Mouse (Mus musculus): ENCODE results near the gene Zfp846. TPM values are rescaled to one million over a fixed set of nuclear protein-coding genes. Genes with fewer than 3 reads are reported as not detected.

The Zfp846 gene
- 23.8 and 24.8 TPM in 2 replicates for polyA plus RNA-seq (2014; fragmentation: Nextera tagmentation; extraction: Ambion mirVana)

DNA sequence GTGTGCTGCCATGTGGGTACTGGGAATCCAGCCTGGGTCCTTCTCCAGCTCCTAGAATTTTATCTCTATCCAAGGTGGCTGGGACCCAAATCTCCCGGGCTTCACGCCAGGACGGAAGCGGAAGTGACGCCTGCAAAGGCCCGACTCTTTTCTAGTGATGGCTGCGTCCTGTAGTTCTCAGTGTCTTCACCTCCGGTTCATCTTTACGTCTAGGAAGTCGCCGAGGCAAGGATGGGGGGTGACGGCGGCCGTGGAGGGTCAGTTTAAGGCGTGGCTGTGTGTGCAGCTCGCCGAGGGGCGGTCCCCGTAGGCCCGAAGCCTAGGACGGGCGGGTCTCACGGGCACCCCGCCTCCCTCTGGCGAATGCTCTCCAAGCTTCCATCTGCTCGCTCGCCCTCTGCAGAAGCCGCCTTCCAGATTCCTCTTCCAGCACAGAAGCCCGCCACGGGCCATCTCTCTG, at the start of gene Zfp846:
Gene Zfp846 (plus strand): TSS at position 117 of the 460 bp plus-strand sequence.
- Histone ChIP-seq H3K9me3 (ENCODE audit: control insufficient read depth, low read length) (no peaks in the 10 kb centered on the region), H3K4me3 (ENCODE audit: low read depth, low read length) (peak within 1 kb of the TSS; percentile 58), H3K4me2 (peak within 1 kb of the TSS; percentile 57), H3K9ac (ENCODE audit: low read length) (peak within 1 kb of the TSS; percentile 73), H3K27me3 (ENCODE audit: control insufficient read depth, insufficient read depth, low read length) (peaks cover 5% of the 10 kb centered on the region; the same call in 1 of the 2 replicates), H3K27ac (ENCODE audit: low read depth, low read length) (peak within 1 kb of the TSS; percentile 80), H3K4me1 (ENCODE audit: control insufficient read depth, insufficient read depth, low read length) (no peaks in the 10 kb centered on the region), H3K36me3 (ENCODE audit: control insufficient read depth, insufficient read depth, low read length) (no peaks in the 10 kb centered on the region)
- ATAC-seq (ENCODE audit: low FRiP score): peak; percentile 98
- peak; percentile 99 for DNase-seq (ENCODE audit: low spot score, missing footprints)
- under 1% methylated on average over 30 of the region's 30 CpGs for WGBS

DNA sequence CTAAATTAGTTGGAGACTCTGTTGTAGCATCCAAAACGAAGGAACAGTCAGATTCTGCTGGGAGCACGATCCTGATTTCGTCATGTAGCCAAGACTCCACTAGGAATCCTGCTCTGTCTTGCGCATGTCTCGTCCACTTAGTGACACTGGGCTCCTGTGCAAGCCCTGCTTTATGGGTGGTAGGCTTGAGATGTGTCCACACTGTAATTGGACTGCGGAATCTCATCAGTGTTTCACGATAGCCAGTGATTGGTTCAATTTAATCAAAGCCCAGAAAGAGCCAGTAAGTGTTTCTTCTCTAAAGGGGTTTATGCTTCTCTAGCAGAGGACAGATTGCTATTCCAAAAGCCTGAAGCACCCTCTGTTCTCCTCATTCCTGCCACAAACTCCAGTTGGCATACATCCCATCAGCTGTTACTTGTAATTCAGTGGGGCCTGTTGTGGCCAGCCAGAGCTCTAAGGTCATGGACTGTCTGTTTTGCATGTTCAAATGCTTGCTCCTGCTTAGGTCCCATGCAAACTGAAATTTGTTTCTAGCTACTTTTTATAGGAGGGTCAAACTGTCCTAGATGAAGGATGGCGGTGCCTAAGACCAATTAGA, 46.7 kb upstream of the Zfp846 start:
- no peak for ATAC-seq (ENCODE audit: low FRiP score)

DNA sequence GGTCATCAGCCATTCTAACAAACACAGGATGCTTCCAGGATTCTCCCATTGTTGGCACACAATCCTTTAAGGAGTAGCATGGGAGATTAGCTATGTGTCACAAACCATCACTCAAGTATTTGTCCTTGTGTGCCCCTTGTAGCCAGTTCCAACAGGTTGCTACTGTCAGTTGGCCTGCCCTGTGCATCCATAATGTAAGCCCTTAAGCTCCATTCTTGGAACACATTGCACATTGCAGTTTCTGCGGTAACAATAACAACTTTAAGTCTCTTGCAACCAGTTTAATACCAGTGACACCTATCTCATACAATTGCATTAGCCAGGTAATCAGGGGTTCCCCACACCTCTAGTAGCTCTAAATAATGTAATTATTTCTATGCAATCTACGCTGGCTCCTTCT, 44.5 kb upstream of the Zfp846 start:
- no peak overlapping the region for H3K4me2 ChIP-seq
- H3K4me3 ChIP-seq (ENCODE audit: low read depth, low read length): no peak overlapping the region
- no peaks in the 10 kb centered on the region for H3K4me1 ChIP-seq (ENCODE audit: control insufficient read depth, insufficient read depth, low read length)
- H3K9me3 ChIP-seq (ENCODE audit: control insufficient read depth, low read length): no peaks in the 10 kb centered on the region
- no peak overlapping the region for H3K9ac ChIP-seq (ENCODE audit: low read length)
- H3K27me3 ChIP-seq (ENCODE audit: control insufficient read depth, insufficient read depth, low read length): no peaks in the 10 kb centered on the region
- WGBS: 79% methylated on average over 2 of the region's 2 CpGs
- H3K36me3 ChIP-seq (ENCODE audit: control insufficient read depth, insufficient read depth, low read length): no peaks in the 10 kb centered on the region
- H3K27ac ChIP-seq (ENCODE audit: low read depth, low read length): no peak overlapping the region
- ATAC-seq (ENCODE audit: low FRiP score): no peak
- no peak for DNase-seq (ENCODE audit: low spot score, missing footprints)

More for the DNA sequence above, 46.7 kb upstream of the Zfp846 start:
- Histone ChIP-seq H3K4me2 (no peak overlapping the region), H3K27me3 (ENCODE audit: control insufficient read depth, insufficient read depth, low read length) (no peaks in the 10 kb centered on the region), H3K9me3 (ENCODE audit: control insufficient read depth, low read length) (no peaks in the 10 kb centered on the region), H3K36me3 (ENCODE audit: control insufficient read depth, insufficient read depth, low read length) (no peaks in the 10 kb centered on the region), H3K9ac (ENCODE audit: low read length) (no peak overlapping the region), H3K4me3 (ENCODE audit: low read depth, low read length) (no peak overlapping the region), H3K4me1 (ENCODE audit: control insufficient read depth, insufficient read depth, low read length) (no peaks in the 10 kb centered on the region), H3K27ac (ENCODE audit: low read depth, low read length) (no peak overlapping the region)
- DNase-seq (ENCODE audit: low spot score, missing footprints): peak; percentile 23
- WGBS: 83% methylated on average over 8 of the region's 8 CpGs

DNA sequence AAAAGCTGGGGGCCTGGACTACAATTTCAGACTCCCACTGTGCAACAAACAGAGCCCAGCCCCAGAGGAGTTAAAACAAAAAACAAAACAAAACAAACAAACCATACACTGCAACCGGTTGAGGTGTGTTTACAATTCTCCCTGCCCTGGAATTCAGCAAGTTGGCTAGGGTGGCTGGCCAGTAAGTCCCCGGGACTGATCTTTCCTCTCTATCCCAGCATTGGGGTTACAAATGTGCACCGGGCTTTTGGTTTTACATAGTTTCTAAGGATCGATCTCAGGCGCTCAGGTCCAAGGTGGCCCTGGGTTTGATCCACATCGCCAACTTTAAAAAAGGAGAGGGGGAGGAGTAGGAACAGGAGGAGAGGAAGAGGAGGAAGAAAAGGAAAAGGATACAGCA, 37.6 kb upstream of the Zfp846 start:
- no peak overlapping the region for H3K4me2 ChIP-seq
- no peaks in the 10 kb centered on the region for H3K9me3 ChIP-seq (ENCODE audit: control insufficient read depth, low read length)
- WGBS: 29% methylated on average over 6 of the region's 6 CpGs
- no peak overlapping the region for H3K27ac ChIP-seq (ENCODE audit: low read depth, low read length)
- H3K36me3 ChIP-seq (ENCODE audit: control insufficient read depth, insufficient read depth, low read length): no peaks in the 10 kb centered on the region
- H3K4me1 ChIP-seq (ENCODE audit: control insufficient read depth, insufficient read depth, low read length): no peaks in the 10 kb centered on the region; the same call in 1 of the 2 replicates
- peak overlapping the region; percentile 6; the same call in 1 of the 2 replicates for H3K9ac ChIP-seq (ENCODE audit: low read length)
- no peaks in the 10 kb centered on the region for H3K27me3 ChIP-seq (ENCODE audit: control insufficient read depth, insufficient read depth, low read length)
- no peak overlapping the region for H3K4me3 ChIP-seq (ENCODE audit: low read depth, low read length)
- peak; percentile 86 for DNase-seq (ENCODE audit: low spot score, missing footprints)
- no peak for ATAC-seq (ENCODE audit: low FRiP score)

DNA sequence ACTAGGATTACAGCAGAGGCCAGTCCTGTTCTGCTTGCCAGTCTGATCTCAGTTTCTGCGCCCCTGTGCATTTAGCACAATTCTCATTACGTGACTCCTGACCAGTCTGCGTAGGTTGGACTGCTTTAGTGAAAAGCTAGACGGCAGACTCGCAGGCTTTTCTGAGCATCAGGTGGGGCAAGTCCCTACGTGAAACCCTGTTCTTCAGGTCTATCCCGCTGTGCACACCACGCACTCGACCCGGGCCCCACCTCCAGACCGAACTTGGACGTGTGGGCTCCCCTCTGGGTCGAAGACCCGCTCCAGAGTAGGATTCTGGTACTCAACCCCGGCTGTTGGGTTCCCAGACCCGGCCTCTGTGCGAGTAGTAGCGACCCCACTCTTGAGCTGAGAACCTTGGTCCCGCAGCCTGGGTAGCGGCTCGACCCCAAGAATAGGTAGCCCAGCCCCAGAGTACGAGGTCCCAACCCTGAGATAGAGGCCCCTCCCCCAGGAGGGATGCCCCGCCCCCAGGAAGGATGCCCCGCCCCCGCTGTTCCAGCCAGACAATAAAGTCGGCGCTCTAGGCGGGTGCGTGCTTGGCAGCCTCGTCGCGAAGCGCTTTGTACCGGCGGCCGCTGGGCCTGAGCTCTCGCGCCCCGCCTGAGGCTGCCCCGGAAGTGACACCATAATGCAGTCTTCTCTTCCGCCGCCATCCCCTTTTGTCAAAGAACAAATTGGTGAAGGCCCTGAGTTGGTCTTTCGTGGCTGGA, 36.8 kb upstream of the Zfp846 start:
- H3K4me1 ChIP-seq (ENCODE audit: control insufficient read depth, insufficient read depth, low read length): no peaks in the 10 kb centered on the region; the same call in 1 of the 2 replicates
- ATAC-seq (ENCODE audit: low FRiP score): peak; percentile 98
- WGBS: 2% methylated on average over 43 of the region's 43 CpGs

DNA sequence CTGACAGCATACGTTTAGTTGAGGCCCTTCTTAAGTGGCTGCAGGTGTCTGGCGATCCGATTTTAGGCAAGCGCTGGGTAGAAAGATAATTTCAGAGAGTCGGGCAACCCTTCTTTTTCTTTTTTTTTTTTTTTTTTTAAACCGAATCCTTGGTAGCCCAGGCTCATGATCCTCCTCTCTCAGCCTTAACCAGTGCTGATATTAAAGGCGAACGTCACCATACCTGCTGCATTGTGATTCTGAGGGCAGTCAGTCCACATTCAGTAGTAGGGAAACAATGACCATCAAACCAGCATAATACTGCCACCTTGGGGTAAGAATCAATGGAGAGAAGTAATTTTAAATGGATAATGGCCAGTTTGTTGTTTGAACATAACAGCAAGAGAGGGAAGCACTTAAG, 35.9 kb upstream of the Zfp846 start:
- Histone ChIP-seq H3K9ac (ENCODE audit: low read length) (peak overlapping the region; percentile 72), H3K4me2 (peak overlapping the region; percentile 64), H3K36me3 (ENCODE audit: control insufficient read depth, insufficient read depth, low read length) (no peaks in the 10 kb centered on the region), H3K27me3 (ENCODE audit: control insufficient read depth, insufficient read depth, low read length) (no peaks in the 10 kb centered on the region), H3K4me3 (ENCODE audit: low read depth, low read length) (peak overlapping the region; percentile 31), H3K4me1 (ENCODE audit: control insufficient read depth, insufficient read depth, low read length) (no peaks in the 10 kb centered on the region; the same call in 1 of the 2 replicates), H3K9me3 (ENCODE audit: control insufficient read depth, low read length) (no peaks in the 10 kb centered on the region), H3K27ac (ENCODE audit: low read depth, low read length) (peak overlapping the region; percentile 88; the same call in 1 of the 2 replicates)
- ATAC-seq (ENCODE audit: low FRiP score): no peak
- WGBS: 24% methylated on average over 8 of the region's 8 CpGs
- DNase-seq (ENCODE audit: low spot score, missing footprints): peak; percentile 85

More for the DNA sequence above, 36.8 kb upstream of the Zfp846 start:
- H3K4me3 ChIP-seq (ENCODE audit: low read depth, low read length): peak overlapping the region; percentile 31
- H3K27me3 ChIP-seq (ENCODE audit: control insufficient read depth, insufficient read depth, low read length): no peaks in the 10 kb centered on the region
- peak overlapping the region; percentile 88 for H3K27ac ChIP-seq (ENCODE audit: low read depth, low read length)
- peak overlapping the region; percentile 64 for H3K4me2 ChIP-seq
- H3K9ac ChIP-seq (ENCODE audit: low read length): peak overlapping the region; percentile 72
- H3K9me3 ChIP-seq (ENCODE audit: control insufficient read depth, low read length): no peaks in the 10 kb centered on the region
- DNase-seq (ENCODE audit: low spot score, missing footprints): peak; percentile 99
- no peaks in the 10 kb centered on the region for H3K36me3 ChIP-seq (ENCODE audit: control insufficient read depth, insufficient read depth, low read length)

DNA sequence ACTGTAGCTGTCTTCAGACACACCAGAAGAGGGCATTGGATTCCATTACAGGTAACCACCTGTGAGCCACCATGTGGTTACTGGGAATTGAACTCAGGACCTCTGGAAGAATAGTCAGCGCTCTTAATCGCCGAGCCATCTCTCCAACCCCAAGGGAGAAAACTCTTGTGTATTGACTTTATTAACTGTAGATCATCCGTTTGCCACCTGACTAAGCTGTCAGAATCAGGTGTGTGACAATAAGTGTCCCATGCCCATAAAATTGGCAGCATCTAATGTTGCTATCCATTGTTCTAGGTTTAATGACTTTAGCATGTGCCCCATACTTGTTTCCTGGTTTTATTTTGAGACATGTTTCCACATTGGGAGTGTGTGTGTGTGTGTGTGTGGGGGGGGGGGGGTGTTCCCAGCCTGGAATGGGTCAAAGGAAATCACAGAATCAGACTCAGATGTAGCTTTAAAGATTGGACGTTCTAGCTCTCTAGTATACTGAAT, 29.3 kb upstream of the Zfp846 start:
- no peaks in the 10 kb centered on the region for H3K36me3 ChIP-seq (ENCODE audit: control insufficient read depth, insufficient read depth, low read length)
- H3K27ac ChIP-seq (ENCODE audit: low read depth, low read length): no peak overlapping the region
- no peaks in the 10 kb centered on the region for H3K27me3 ChIP-seq (ENCODE audit: control insufficient read depth, insufficient read depth, low read length)
- no peak for DNase-seq (ENCODE audit: low spot score, missing footprints)
- H3K4me1 ChIP-seq (ENCODE audit: control insufficient read depth, insufficient read depth, low read length): no peaks in the 10 kb centered on the region
- no peaks in the 10 kb centered on the region for H3K9me3 ChIP-seq (ENCODE audit: control insufficient read depth, low read length)
- no peak overlapping the region for H3K4me3 ChIP-seq (ENCODE audit: low read depth, low read length)
- 65% methylated on average over 5 of the region's 5 CpGs for WGBS
- ATAC-seq (ENCODE audit: low FRiP score): no peak
- H3K4me2 ChIP-seq: no peak overlapping the region
- H3K9ac ChIP-seq (ENCODE audit: low read length): no peak overlapping the region

DNA sequence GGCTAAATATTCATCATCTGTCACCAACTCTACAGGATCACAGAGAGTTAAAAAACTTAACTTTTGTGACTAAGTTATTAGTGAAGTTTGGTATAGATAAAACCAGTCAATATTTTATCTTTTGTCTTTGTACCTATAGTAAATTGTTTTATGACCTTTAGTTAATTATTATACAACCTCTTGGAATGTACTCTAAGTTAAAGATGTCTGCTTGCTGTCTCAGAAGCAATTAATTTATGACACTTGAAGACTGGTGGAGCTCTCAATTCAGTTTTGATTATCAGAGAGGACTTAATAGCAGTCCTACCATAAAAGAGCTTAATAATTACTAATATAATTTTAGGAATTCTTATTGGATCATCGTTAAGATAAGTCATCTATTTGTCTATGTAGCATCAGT, 28.4 kb upstream of the Zfp846 start:
- Histone ChIP-seq H3K27me3 (ENCODE audit: control insufficient read depth, insufficient read depth, low read length) (no peaks in the 10 kb centered on the region), H3K4me3 (ENCODE audit: low read depth, low read length) (no peak overlapping the region), H3K4me2 (no peak overlapping the region), H3K36me3 (ENCODE audit: control insufficient read depth, insufficient read depth, low read length) (no peaks in the 10 kb centered on the region), H3K9me3 (ENCODE audit: control insufficient read depth, low read length) (no peaks in the 10 kb centered on the region), H3K9ac (ENCODE audit: low read length) (no peak overlapping the region), H3K27ac (ENCODE audit: low read depth, low read length) (no peak overlapping the region), H3K4me1 (ENCODE audit: control insufficient read depth, insufficient read depth, low read length) (no peaks in the 10 kb centered on the region)
- DNase-seq (ENCODE audit: low spot score, missing footprints) (no peak), ATAC-seq (ENCODE audit: low FRiP score) (no peak)
- 69% methylated on average over 1 of the region's 1 CpGs for WGBS

DNA sequence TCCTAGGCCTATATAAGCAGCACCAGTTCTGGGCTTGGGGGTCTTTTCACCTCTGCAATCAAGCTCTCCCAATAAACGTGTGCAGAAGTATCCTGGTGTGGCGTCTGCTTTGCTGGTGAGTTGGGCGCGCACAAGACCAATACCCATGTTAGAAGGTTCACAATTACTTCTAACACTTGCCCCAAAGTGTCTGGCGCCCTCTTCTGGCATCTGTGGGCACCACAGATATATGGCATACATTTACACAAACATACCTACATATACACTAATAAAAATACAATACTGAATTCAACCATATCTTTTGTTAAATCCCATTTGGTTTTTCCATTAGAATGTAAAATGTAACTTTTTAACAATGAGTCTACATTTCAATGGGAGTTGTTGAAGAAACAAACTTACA, 18.9 kb upstream of the Zfp846 start:
- 86% methylated on average over 5 of the region's 5 CpGs for WGBS
- H3K9ac ChIP-seq (ENCODE audit: low read length): no peak overlapping the region
- no peaks in the 10 kb centered on the region for H3K9me3 ChIP-seq (ENCODE audit: control insufficient read depth, low read length)
- H3K4me3 ChIP-seq (ENCODE audit: low read depth, low read length): no peak overlapping the region
- DNase-seq (ENCODE audit: low spot score, missing footprints): no peak
- H3K27ac ChIP-seq (ENCODE audit: low read depth, low read length): no peak overlapping the region
- H3K27me3 ChIP-seq (ENCODE audit: control insufficient read depth, insufficient read depth, low read length): no peaks in the 10 kb centered on the region
- no peaks in the 10 kb centered on the region for H3K36me3 ChIP-seq (ENCODE audit: control insufficient read depth, insufficient read depth, low read length)
- no peaks in the 10 kb centered on the region for H3K4me1 ChIP-seq (ENCODE audit: control insufficient read depth, insufficient read depth, low read length)
- no peak for ATAC-seq (ENCODE audit: low FRiP score)
- H3K4me2 ChIP-seq: no peak overlapping the region

Data from midbrain, embryonic 11.5 days (tissue).